Mouse (Mus musculus): ENCODE results near the gene Irs2. TPM values are rescaled to one million over a fixed set of nuclear protein-coding genes. Genes with fewer than 3 reads are reported as not detected.

Irs2 gene
- polyA plus RNA-seq, 1 experiment from 2014 or later, result 3.8 TPM

DNA sequence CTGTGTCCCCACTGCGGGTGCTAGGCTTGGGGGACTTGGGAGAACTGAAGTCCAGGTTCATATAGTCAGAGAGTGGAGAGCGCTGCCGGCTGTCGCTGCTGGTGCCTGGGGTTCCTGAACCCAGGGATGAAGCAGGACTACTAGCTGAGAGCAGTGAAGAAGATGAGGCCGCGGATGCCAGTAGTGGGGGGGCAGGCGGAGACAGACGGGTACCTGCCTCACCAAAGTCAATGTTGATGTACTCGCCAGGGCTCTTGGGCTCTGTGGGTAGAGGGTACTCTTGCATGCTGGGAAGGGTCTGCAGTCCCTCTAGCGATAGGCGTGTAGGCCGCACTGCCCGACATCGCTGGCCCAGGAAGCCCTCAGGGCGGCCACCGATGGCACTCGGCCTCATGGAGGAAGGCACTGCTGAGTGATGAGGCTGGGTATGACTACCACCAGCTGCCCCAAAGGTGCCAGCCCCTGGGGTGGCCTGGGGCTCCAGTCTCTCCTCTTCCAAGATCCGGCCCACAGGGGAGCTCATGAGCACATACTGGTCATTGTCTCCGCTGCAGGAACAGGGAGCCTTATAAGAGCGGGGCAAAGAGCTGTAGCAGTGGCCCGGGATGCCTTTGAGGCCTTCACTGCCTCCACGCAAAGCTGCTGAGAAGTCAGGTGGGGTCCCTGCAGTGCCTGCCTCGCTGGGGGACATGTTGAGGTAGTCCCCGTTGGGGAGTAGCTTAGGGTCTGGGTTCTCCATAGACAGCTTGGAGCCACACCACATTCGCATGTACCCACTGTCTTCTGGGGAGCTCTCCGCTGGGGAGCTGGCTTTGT, 2.6 kb downstream of the Irs2 start:
- Histone ChIP-seq H3K9me3 (replicated peaks; ENCODE audit: control insufficient read depth, low read length, poor library complexity, severe bottlenecking) (no peaks in the 10 kb centered on the region), H3K9ac (ENCODE audit: low read depth, low read length) (peak overlapping the region; percentile 83), H3K27me3 (ENCODE audit: control insufficient read depth, insufficient read depth, low read depth, low read length) (no peaks in the 10 kb centered on the region), H3K27ac (ENCODE audit: low read length) (no peak overlapping the region), H3K4me1 (ENCODE audit: control insufficient read depth, insufficient read depth, low read length) (peaks cover 66% of the 10 kb centered on the region), H3K4me3 (ENCODE audit: low read depth, low read length) (peak overlapping the region; percentile 87), H3K36me3 (ENCODE audit: control insufficient read depth, insufficient read depth, low read length) (no peaks in the 10 kb centered on the region), H3K4me2 (ENCODE audit: low read length) (peak overlapping the region; percentile 95)
- whole genome bisulfite sequencing, result 72% methylated on average over 26 of the region's 26 CpGs
- ATAC-seq, result no peak

DNA sequence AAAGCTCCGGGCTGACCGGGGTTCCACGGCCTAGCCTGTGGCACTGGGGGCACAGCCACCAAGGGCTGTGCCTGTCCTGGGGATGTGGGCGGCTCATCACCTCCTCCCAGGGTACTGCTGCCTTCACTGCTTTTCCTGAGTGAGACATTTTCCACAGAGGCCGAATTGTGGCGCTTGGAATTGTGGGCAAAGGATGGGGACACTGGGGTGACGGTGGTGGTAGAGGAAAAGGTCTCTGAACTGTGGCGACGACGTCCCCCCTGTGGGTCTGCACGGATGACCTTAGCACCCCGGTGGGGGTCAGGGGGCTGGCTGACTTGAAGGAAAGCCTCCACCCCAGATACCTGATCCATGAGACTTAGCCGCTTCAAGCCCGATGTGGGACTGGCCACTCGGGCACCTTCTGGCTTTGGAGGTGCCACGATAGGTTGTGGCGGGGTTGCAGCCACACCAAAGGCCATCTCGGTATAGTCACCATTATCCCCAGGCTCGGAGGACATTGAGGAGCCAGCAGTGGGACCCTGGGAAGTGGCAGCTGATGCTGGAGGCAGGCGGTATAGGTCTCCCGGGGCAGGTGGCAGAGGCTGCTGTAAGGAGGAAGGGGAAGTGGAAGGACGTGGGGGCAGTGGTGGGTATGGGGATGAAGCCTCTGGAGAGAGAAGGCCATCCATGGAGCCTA, 3.3 kb downstream of the Irs2 start:
- H3K27ac ChIP-seq (ENCODE audit: low read length), result no peak overlapping the region

DNA sequence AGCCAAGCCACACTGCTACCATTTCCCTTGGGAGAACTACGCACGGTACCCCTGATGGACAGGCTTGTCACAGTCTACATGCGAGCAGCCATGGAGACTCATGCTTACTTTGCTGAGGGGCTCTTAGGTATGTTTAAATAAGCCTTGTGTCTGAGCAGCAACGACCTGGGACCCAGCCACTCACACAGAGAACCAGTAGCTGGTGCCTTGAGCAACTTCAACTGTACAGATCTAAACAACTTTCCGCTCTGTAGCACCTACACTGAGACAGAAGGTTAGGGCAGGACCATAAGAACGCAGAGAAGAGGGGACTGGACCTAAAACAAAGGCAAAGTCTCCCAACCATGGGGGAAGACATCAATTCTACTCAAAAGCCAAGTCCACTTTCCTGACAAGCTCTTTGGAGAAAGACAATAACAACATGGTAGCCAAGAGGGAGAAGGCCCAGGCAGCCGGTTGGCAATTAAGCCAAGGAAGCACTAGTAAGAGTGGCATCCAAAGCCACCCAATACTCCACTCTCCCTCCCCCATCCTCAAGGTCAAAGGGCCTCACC, 4.3 kb downstream of the Irs2 start:
- Histone ChIP-seq H3K27ac (ENCODE audit: low read length) (peak overlapping the region; percentile 38; the same call in 1 of the 2 replicates), H3K4me3 (ENCODE audit: low read depth, low read length) (peak overlapping the region; percentile 87), H3K9ac (ENCODE audit: low read depth, low read length) (peak overlapping the region; percentile 83), H3K9me3 (replicated peaks; ENCODE audit: control insufficient read depth, low read length, poor library complexity, severe bottlenecking) (no peaks in the 10 kb centered on the region), H3K36me3 (ENCODE audit: control insufficient read depth, insufficient read depth, low read length) (no peaks in the 10 kb centered on the region), H3K4me1 (ENCODE audit: control insufficient read depth, insufficient read depth, low read length) (peaks cover 75% of the 10 kb centered on the region), H3K27me3 (ENCODE audit: control insufficient read depth, insufficient read depth, low read depth, low read length) (no peaks in the 10 kb centered on the region), H3K4me2 (ENCODE audit: low read length) (peak overlapping the region; percentile 95)
- 28% methylated on average over 7 of the region's 7 CpGs for WGBS
- ATAC-seq, result no peak

More for the DNA sequence above, 3.3 kb downstream of the Irs2 start:
- 71% methylated on average over 22 of the region's 22 CpGs for WGBS
- Histone ChIP-seq H3K27me3 (ENCODE audit: control insufficient read depth, insufficient read depth, low read depth, low read length) (no peaks in the 10 kb centered on the region), H3K4me2 (ENCODE audit: low read length) (peak overlapping the region; percentile 95), H3K4me1 (ENCODE audit: control insufficient read depth, insufficient read depth, low read length) (peaks cover 68% of the 10 kb centered on the region), H3K36me3 (ENCODE audit: control insufficient read depth, insufficient read depth, low read length) (no peaks in the 10 kb centered on the region), H3K4me3 (ENCODE audit: low read depth, low read length) (peak overlapping the region; percentile 87), H3K9me3 (replicated peaks; ENCODE audit: control insufficient read depth, low read length, poor library complexity, severe bottlenecking) (no peaks in the 10 kb centered on the region), H3K9ac (ENCODE audit: low read depth, low read length) (peak overlapping the region; percentile 83)
- ATAC-seq, result no peak

DNA sequence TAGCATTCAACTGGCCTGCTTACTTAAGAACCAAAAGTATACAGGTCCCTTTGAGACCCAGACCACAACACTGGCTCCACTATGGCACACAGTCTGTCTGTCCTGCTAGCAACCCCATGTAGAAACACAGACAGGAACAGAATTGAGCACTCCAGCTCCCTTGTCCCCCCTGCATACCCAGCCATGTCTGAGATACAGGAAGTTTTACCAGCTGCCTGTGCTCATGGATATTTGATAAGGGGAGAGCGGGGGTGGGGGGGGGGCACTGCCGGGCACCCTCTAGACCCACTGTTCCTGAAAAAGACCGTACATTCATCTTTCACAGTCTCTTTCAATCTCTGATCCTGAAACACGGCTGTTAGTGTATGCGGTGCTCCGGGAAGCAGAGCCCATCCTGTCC, 5.0 kb downstream of the Irs2 start:
- Histone ChIP-seq H3K27me3 (ENCODE audit: control insufficient read depth, insufficient read depth, low read depth, low read length) (no peaks in the 10 kb centered on the region), H3K4me2 (ENCODE audit: low read length) (peak overlapping the region; percentile 95), H3K27ac (ENCODE audit: low read length) (peak overlapping the region; percentile 15), H3K36me3 (ENCODE audit: control insufficient read depth, insufficient read depth, low read length) (no peaks in the 10 kb centered on the region), H3K4me1 (ENCODE audit: control insufficient read depth, insufficient read depth, low read length) (peaks cover 75% of the 10 kb centered on the region), H3K9ac (ENCODE audit: low read depth, low read length) (peak overlapping the region; percentile 83), H3K9me3 (replicated peaks; ENCODE audit: control insufficient read depth, low read length, poor library complexity, severe bottlenecking) (no peaks in the 10 kb centered on the region), H3K4me3 (ENCODE audit: low read depth, low read length) (peak overlapping the region; percentile 87)
- WGBS, result 23% methylated on average over 6 of the region's 6 CpGs
- no peak for ATAC-seq

DNA sequence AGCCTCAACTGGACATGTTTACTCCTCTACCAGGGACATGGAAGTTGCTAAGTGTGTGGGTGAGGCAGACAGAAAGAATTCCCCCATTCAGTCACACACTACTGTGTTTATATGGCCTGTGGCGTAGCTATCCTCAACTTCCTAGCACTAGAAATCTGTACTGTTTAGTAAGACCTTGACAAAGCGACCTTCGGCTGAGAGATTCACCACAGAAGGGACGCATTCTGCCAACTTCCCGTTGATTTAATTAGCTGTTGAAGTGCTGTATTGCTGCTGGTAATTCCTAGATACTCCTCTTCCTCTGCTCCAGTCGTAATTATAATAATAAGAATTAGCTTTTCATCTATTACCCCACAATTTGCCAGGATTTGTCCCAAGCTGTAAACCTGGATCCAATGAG, 5.4 kb downstream of the Irs2 start:
- H3K9ac ChIP-seq (ENCODE audit: low read depth, low read length), result peak overlapping the region; percentile 83; the same call in 1 of the 2 replicates
- H3K9me3 ChIP-seq (replicated peaks; ENCODE audit: control insufficient read depth, low read length, poor library complexity, severe bottlenecking), result no peaks in the 10 kb centered on the region
- WGBS, result 12% methylated on average over 6 of the region's 6 CpGs
- H3K4me2 ChIP-seq (ENCODE audit: low read length), result peak overlapping the region; percentile 95
- no peaks in the 10 kb centered on the region for H3K36me3 ChIP-seq (ENCODE audit: control insufficient read depth, insufficient read depth, low read length)
- no peaks in the 10 kb centered on the region for H3K27me3 ChIP-seq (ENCODE audit: control insufficient read depth, insufficient read depth, low read depth, low read length)
- peaks cover 75% of the 10 kb centered on the region for H3K4me1 ChIP-seq (ENCODE audit: control insufficient read depth, insufficient read depth, low read length)
- ATAC-seq, result no peak
- H3K4me3 ChIP-seq (ENCODE audit: low read depth, low read length), result peak overlapping the region; percentile 87
- peak overlapping the region; percentile 15 for H3K27ac ChIP-seq (ENCODE audit: low read length)

DNA sequence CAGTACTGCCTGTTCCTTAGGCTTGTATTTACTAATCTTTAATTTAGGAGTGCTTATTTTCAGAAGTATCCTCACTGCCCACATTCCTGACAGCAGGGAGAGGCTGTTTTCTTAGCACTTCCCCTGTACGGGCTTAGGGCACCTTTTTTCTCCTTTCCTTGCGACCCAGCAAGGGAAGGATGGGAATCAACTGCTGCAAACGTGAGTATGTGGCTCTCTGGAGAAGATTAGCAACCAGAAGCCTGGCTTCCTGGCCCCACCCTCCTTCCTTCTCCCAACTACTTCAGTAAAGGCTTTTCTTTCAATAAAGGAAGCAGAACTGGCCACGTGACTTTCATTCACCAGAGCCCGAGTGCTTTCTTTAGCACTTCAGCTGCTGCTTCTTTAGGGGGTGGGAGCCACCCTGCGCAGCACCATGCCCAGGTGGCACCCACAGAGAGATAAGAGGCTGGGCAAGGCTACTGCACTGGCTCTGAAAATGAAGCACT, 7.2 kb downstream of the Irs2 start:
- H3K27ac ChIP-seq (ENCODE audit: low read length), result peak overlapping the region; percentile 62
- no peaks in the 10 kb centered on the region for H3K36me3 ChIP-seq (ENCODE audit: control insufficient read depth, insufficient read depth, low read length)
- H3K9ac ChIP-seq (ENCODE audit: low read depth, low read length), result peak overlapping the region; percentile 55
- no peaks in the 10 kb centered on the region for H3K9me3 ChIP-seq (replicated peaks; ENCODE audit: control insufficient read depth, low read length, poor library complexity, severe bottlenecking)
- peak overlapping the region; percentile 87 for H3K4me3 ChIP-seq (ENCODE audit: low read depth, low read length)
- 2% methylated on average over 6 of the region's 6 CpGs for WGBS
- no peaks in the 10 kb centered on the region for H3K27me3 ChIP-seq (ENCODE audit: control insufficient read depth, insufficient read depth, low read depth, low read length)
- H3K4me1 ChIP-seq (ENCODE audit: control insufficient read depth, insufficient read depth, low read length), result peaks cover 68% of the 10 kb centered on the region
- H3K4me2 ChIP-seq (ENCODE audit: low read length), result peak overlapping the region; percentile 95
- 0 out of 2 replicates have a peak, but pooled peaks have one; percentile 12 for ATAC-seq

DNA sequence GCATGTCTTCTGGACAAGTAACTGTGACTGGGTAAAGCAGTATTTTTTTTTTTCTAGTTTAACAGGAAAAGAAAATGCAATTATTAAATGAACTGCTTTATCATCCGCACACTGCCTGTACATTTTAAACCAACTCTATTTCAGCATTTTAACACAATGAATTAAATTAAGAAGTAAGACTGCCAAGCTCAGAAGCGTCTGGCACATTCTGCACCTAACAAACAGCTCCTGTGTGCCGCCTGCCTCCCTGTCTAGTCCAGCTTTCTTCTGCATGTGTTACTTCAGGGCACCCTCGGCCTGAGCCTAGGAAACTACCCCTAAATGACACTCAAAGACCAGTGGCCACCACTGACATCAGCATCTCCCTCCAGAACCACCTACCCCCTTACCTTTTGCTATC, 8.7 kb downstream of the Irs2 start:
- Histone ChIP-seq H3K4me3 (ENCODE audit: low read depth, low read length) (0 out of 2 replicates have a peak overlapping the region, but pooled peaks have one; percentile 2), H3K36me3 (ENCODE audit: control insufficient read depth, insufficient read depth, low read length) (no peaks in the 10 kb centered on the region), H3K27ac (ENCODE audit: low read length) (no peak overlapping the region), H3K9ac (ENCODE audit: low read depth, low read length) (no peak overlapping the region), H3K4me2 (ENCODE audit: low read length) (peak overlapping the region; percentile 95), H3K4me1 (ENCODE audit: control insufficient read depth, insufficient read depth, low read length) (peaks cover 52% of the 10 kb centered on the region), H3K9me3 (replicated peaks; ENCODE audit: control insufficient read depth, low read length, poor library complexity, severe bottlenecking) (no peaks in the 10 kb centered on the region), H3K27me3 (ENCODE audit: control insufficient read depth, insufficient read depth, low read depth, low read length) (no peaks in the 10 kb centered on the region)
- ATAC-seq, result no peak
- 52% methylated on average over 4 of the region's 4 CpGs for WGBS

DNA sequence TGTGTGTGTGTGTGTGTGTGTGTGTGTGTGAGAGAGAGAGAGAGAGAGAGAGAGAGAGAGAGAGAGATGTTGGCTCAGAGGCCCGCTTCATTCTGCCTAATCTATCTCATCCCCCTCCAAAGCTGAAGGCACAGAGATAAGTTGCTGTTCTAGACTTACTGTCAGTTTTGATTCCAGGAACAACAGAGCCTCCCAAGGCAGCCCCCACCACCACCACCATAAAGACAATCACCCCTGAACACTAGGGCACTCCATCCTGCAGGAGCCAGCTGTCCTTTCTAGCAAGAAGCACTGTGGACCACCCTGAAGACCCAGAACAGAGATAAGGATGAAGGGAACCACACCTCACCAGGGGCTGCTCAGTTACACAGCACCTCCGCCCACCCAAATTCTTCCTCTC, 12.0 kb downstream of the Irs2 start:
- Histone ChIP-seq H3K4me3 (ENCODE audit: low read depth, low read length) (no peak overlapping the region), H3K36me3 (ENCODE audit: control insufficient read depth, insufficient read depth, low read length) (no peaks in the 10 kb centered on the region), H3K4me2 (ENCODE audit: low read length) (no peak overlapping the region), H3K9ac (ENCODE audit: low read depth, low read length) (no peak overlapping the region), H3K4me1 (ENCODE audit: control insufficient read depth, insufficient read depth, low read length) (peaks cover 38% of the 10 kb centered on the region), H3K27ac (ENCODE audit: low read length) (no peak overlapping the region), H3K9me3 (replicated peaks; ENCODE audit: control insufficient read depth, low read length, poor library complexity, severe bottlenecking) (no peaks in the 10 kb centered on the region), H3K27me3 (ENCODE audit: control insufficient read depth, insufficient read depth, low read depth, low read length) (no peaks in the 10 kb centered on the region)
- ATAC-seq, result no peak
- WGBS, result 86% methylated on average over 2 of the region's 2 CpGs
